Mouse (Mus musculus): ENCODE results near the gene 4933400A11Rik. TPM values are rescaled to one million over a fixed set of nuclear protein-coding genes. Genes with fewer than 3 reads are reported as not detected.

Gene 4933400A11Rik
- polyA plus RNA-seq, 1 experiment from 2014 or later, result 0.15 TPM

Other genes starting within 250 kb of the 4933400A11Rik start
- 3.0 and 3.5 TPM in 2 replicates for gene Mid1, start 94.4 kb downstream of the 4933400A11Rik start, polyA plus RNA-seq (2015; fragmentation: Nextera tagmentation; extraction: Ambion mirVana)
- gene Gm21887, start 230.0 kb upstream of the 4933400A11Rik start, polyA plus RNA-seq (2015; fragmentation: Nextera tagmentation; extraction: Ambion mirVana), result 111 and 149 TPM in 2 replicates

Measured in intestine, embryonic 16.5 days (tissue).